In genomic region chr2:69546823-69547222, GRCm38 (mm10) we compare ENCODE assay signal across 31 mouse cellular contexts. TPM values are rescaled to one million over a fixed set of nuclear protein-coding genes. Genes with fewer than 3 reads are reported as not detected.
A peak's percentile ranks its signal among the peaks of the same experiment; 100 is the strongest.
DNase-seq lines count a peak whose midpoint lies in the region; ATAC-seq and TF ChIP-seq lines count a peak whose summit lies in the region.
"Had no signal": no experiment of that assay in that cellular context is flagged by ENCODE, and none has a peak within 500 bp of the region (broad histone marks: within the 10 kb centered on the region; RNA-seq: fewer than 3 reads in every experiment).

No protein-coding gene starts in this region.

- H3K4me1 ChIP-seq in lung, postnatal 0 days (ENCODE audit: insufficient read depth, low read depth, low read length), result no peaks in the 10 kb centered on the region
- no peaks in the 10 kb centered on the region for H3K4me1 ChIP-seq in ES-Bruce4 (ENCODE audit: control insufficient read depth, insufficient read depth, low read length)
- H3K4me1 ChIP-seq: embryonic facial prominence, embryonic 15.5 days; heart, embryonic 15.5 days; liver, embryonic 12.5 days; megakaryocyte, embryonic 14.5 days; neural tube, embryonic 15.5 days; stomach, embryonic 15.5 days had no signal

- H3K9ac ChIP-seq in lung, postnatal 0 days (replicated peaks; ENCODE audit: low read depth), result no peak overlapping the region
- no peak overlapping the region for H3K9ac ChIP-seq in ES-Bruce4 (ENCODE audit: low read depth, poor library complexity, severe bottlenecking)
- H3K9ac ChIP-seq: embryonic facial prominence, embryonic 15.5 days; forebrain, embryonic 12.5 days; forebrain, postnatal 0 days; heart, embryonic 15.5 days; hindbrain, embryonic 13.5 days; liver, embryonic 12.5 days; liver, postnatal 0 days; midbrain, embryonic 12.5 days; neural tube, embryonic 15.5 days; stomach, embryonic 15.5 days had no signal

- no peak overlapping the region for H3K27ac ChIP-seq in lung, postnatal 0 days (ENCODE audit: low read length)
- no peak overlapping the region for H3K27ac ChIP-seq in ES-Bruce4 (ENCODE audit: insufficient read depth, low read length)
- H3K27ac ChIP-seq: embryonic facial prominence, embryonic 10.5 days; embryonic facial prominence, embryonic 15.5 days; forebrain, embryonic 12.5 days; heart, embryonic 15.5 days; hindbrain, embryonic 13.5 days; layer of hippocampus, adult 2 months; left cerebral cortex, adult 2 months; liver, embryonic 12.5 days; midbrain, embryonic 12.5 days; neural tube, embryonic 15.5 days; stomach, embryonic 15.5 days had no signal

- 71% methylated on average over 11 of the region's 11 CpGs for WGBS in lung, postnatal 0 days

- H3K36me3 ChIP-seq in lung, postnatal 0 days (ENCODE audit: insufficient read depth, low read length), result no peaks in the 10 kb centered on the region
- H3K36me3 ChIP-seq in ES-Bruce4 (ENCODE audit: control insufficient read depth, insufficient read depth, low read length, poor library complexity, severe bottlenecking), result no peaks in the 10 kb centered on the region
- H3K36me3 ChIP-seq: embryonic facial prominence, embryonic 10.5 days; embryonic facial prominence, embryonic 15.5 days; forebrain, embryonic 12.5 days; heart, embryonic 15.5 days; hindbrain, embryonic 13.5 days; liver, embryonic 12.5 days; neural tube, embryonic 15.5 days; stomach, embryonic 15.5 days had no signal

- no peaks in the 10 kb centered on the region for H3K27me3 ChIP-seq in lung, postnatal 0 days (replicated peaks; ENCODE audit: insufficient read depth, low read length)
- H3K27me3 ChIP-seq in ES-Bruce4 (ENCODE audit: control insufficient read depth, insufficient read depth, low read length, poor library complexity, severe bottlenecking), result no peaks in the 10 kb centered on the region
- H3K27me3 ChIP-seq: embryonic facial prominence, embryonic 15.5 days; heart, embryonic 15.5 days; hindbrain, embryonic 13.5 days; liver, embryonic 12.5 days; neural tube, embryonic 15.5 days; stomach, embryonic 15.5 days had no signal

- no peak for TF ChIP-seq EP300 in lung, postnatal 0 days (IDR thresholded peaks at IDR 0.05)
- no peak for TF ChIP-seq EP300 in ES-Bruce4 (IDR thresholded peaks at IDR 0.05; ENCODE audit: insufficient read depth, low read depth, low read length)

- TF ChIP-seq POLR2A in ES-Bruce4 (IDR thresholded peaks at IDR 0.05; ENCODE audit: insufficient read depth, low read length), result no peak

- no peak overlapping the region for H3K4me3 ChIP-seq in lung, postnatal 0 days (ENCODE audit: low read depth, low read length)
- no peak overlapping the region for H3K4me3 ChIP-seq in ES-Bruce4 (ENCODE audit: low read depth, low read length)
- H3K4me3 ChIP-seq: embryonic facial prominence, embryonic 10.5 days; embryonic facial prominence, embryonic 15.5 days; forebrain, embryonic 12.5 days; heart, embryonic 15.5 days; hindbrain, embryonic 13.5 days; layer of hippocampus, adult 2 months; left cerebral cortex, adult 2 months; liver, embryonic 12.5 days; megakaryocyte, embryonic 14.5 days; midbrain, embryonic 12.5 days; neural tube, embryonic 15.5 days; stomach, embryonic 15.5 days had no signal

- DNase-seq in lung, postnatal 0 days (ENCODE audit: low spot score), result no peak
- DNase-seq in lung, postnatal 25 days (ENCODE audit: low spot score), result no peak
- peak; percentile 7 for DNase-seq in ZHBTc4 (ENCODE audit: low read depth, low spot score)
- DNase-seq in adrenal gland, postnatal 36 days, result no peak
- no peak for DNase-seq in urinary bladder, postnatal 4 days (ENCODE audit: low spot score in 2 of 2)
- DNase-seq in neural tube, embryonic 10.5 days (ENCODE audit: extremely low spot score, low spot score), result no peak
- DNase-seq: cerebellum, adult 8-10 months; forebrain, postnatal 0 days; kidney, adult 11 months; kidney, postnatal 36 days; left cerebral cortex, postnatal 4 days; liver, postnatal 0 days; lung, postnatal 10 days; retina, postnatal 1 day; right cerebral cortex, postnatal 14 days had no signal

- peak; percentile 2; the same call in 1 of the 2 replicates for TF ChIP-seq CTCF in lung, postnatal 0 days (IDR thresholded peaks at IDR 0.05)
- peak; percentile 15 for TF ChIP-seq CTCF in ES-Bruce4 (IDR thresholded peaks at IDR 0.05; ENCODE audit: low read depth, low read length)

- H3K9me3 ChIP-seq in lung, postnatal 0 days (ENCODE audit: low read length), result no peaks in the 10 kb centered on the region
- no peaks in the 10 kb centered on the region for H3K9me3 ChIP-seq in ES-Bruce4 (replicated peaks; ENCODE audit: control insufficient read depth, insufficient read depth, low read length, poor library complexity, severe bottlenecking)
- H3K9me3 ChIP-seq: embryonic facial prominence, embryonic 10.5 days; embryonic facial prominence, embryonic 15.5 days; forebrain, embryonic 12.5 days; heart, embryonic 15.5 days; hindbrain, embryonic 13.5 days; liver, embryonic 12.5 days; megakaryocyte, embryonic 14.5 days; midbrain, embryonic 12.5 days; neural tube, embryonic 15.5 days; stomach, embryonic 15.5 days had no signal

- no peak for ATAC-seq in lung, postnatal 0 days
- peak; percentile 87 for ATAC-seq in megakaryocyte, adult 5-6 weeks (ENCODE audit: poor library complexity, severe bottlenecking)
- ATAC-seq: forebrain, postnatal 0 days; liver, embryonic 12.5 days; liver, postnatal 0 days had no signal

- H3K4me2 ChIP-seq in lung, postnatal 0 days (replicated peaks; ENCODE audit: low read depth, low read length), result no peak overlapping the region
- H3K4me2 ChIP-seq: embryonic facial prominence, embryonic 15.5 days; forebrain, embryonic 12.5 days; heart, embryonic 15.5 days; hindbrain, embryonic 13.5 days; liver, embryonic 12.5 days; midbrain, embryonic 12.5 days; neural tube, embryonic 15.5 days; stomach, embryonic 15.5 days had no signal

RNA-seq across cellular contexts. Expression of gene Lrp2, which starts 39.0 kb away (rescaled TPM):
- 1.1 and 2.4 TPM in 2 replicates for polyA plus RNA-seq in lung, postnatal 0 days (2015; fragmentation: Nextera tagmentation; extraction: Ambion mirVana)
- polyA plus RNA-seq in ES-Bruce4 (2011; ENCODE audit: insufficient read depth, insufficient read length, low read depth, missing spikeins), result 92.6 and 92.9 TPM in 2 replicates
- not detected in 2 replicates for total RNA-seq in megakaryocyte, adult 5-6 weeks (2015)
- not detected in 2 replicates for total RNA-seq in megakaryocyte, adult 5-6 weeks (2017)
- total RNA-seq in adrenal gland, postnatal 36 days (2021), result under 1 TPM; 0.43 to 0.53 TPM
- total RNA-seq: gastrocnemius, adult 8-10 months; monocyte, adult 5-6 weeks had no signal
